Mouse (Mus musculus): ENCODE data around the gene Rnf5. TPM values are rescaled to one million over a fixed set of nuclear protein-coding genes. Genes with fewer than 3 reads are reported as not detected.
A peak's percentile ranks its signal among the peaks of the same experiment; 100 is the strongest.

Gene Rnf5
- polyA plus RNA-seq, 1 experiment from 2014 or later, result 197 TPM

GRCm38 (mm10) chr17:34627093-34627942 lies 23.8 kb upstream of the Rnf5 start:
- Histone ChIP-seq H3K4me3 (ENCODE audit: low read length) (peak overlapping the region; percentile 78), H3K4me1 (ENCODE audit: control insufficient read depth, insufficient read depth, low read length) (peaks cover 35% of the 10 kb centered on the region), H3K9ac (ENCODE audit: low read depth, low read length) (peak overlapping the region; percentile 75), H3K4me2 (ENCODE audit: low read depth, low read length) (peak overlapping the region; percentile 74), H3K36me3 (ENCODE audit: control insufficient read depth, insufficient read depth, low read length) (peaks cover 13% of the 10 kb centered on the region; the same call in 1 of the 2 replicates), H3K9me3 (ENCODE audit: control insufficient read depth, low read length) (no peaks in the 10 kb centered on the region), H3K27me3 (replicated peaks; ENCODE audit: control insufficient read depth, insufficient read depth, low read length) (peaks cover 18% of the 10 kb centered on the region), H3K27ac (ENCODE audit: low read length) (peak overlapping the region; percentile 97)
- ATAC-seq, result peak; percentile 80
- WGBS, result 0% methylated on average over 36 of the region's 45 CpGs

DNA sequence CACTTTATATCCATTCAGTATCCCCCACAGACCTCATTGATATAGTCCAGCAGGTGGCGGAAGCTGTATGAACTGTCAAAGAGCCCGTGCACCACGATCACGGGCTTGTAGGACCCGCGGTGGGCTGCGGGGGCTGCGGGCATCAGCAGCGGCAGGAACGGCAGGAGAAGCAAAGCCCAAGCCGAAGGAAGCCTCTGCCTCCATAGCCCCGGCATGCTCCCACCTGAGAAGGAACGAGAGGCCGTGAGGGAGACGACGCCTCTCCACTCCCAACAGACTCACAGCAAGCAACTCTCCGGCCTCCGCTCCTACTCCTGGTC lies 23.2 kb upstream of the Rnf5 start:
- Histone ChIP-seq H3K27me3 (replicated peaks; ENCODE audit: control insufficient read depth, insufficient read depth, low read length) (peaks cover 17% of the 10 kb centered on the region), H3K4me2 (ENCODE audit: low read depth, low read length) (peak overlapping the region; percentile 74), H3K9me3 (ENCODE audit: control insufficient read depth, low read length) (no peaks in the 10 kb centered on the region), H3K4me1 (ENCODE audit: control insufficient read depth, insufficient read depth, low read length) (peaks cover 33% of the 10 kb centered on the region), H3K36me3 (ENCODE audit: control insufficient read depth, insufficient read depth, low read length) (peaks cover 13% of the 10 kb centered on the region; the same call in 1 of the 2 replicates), H3K9ac (ENCODE audit: low read depth, low read length) (peak overlapping the region; percentile 75), H3K27ac (ENCODE audit: low read length) (peak overlapping the region; percentile 97), H3K4me3 (ENCODE audit: low read length) (peak overlapping the region; percentile 78)
- peak; percentile 24 for ATAC-seq
- 1% methylated on average over 18 of the region's 18 CpGs for WGBS

GRCm38 (mm10) chr17:34626062-34626772 lies 22.7 kb upstream of the Rnf5 start:
- peaks cover 30% of the 10 kb centered on the region for H3K4me1 ChIP-seq (ENCODE audit: control insufficient read depth, insufficient read depth, low read length)
- H3K9me3 ChIP-seq (ENCODE audit: control insufficient read depth, low read length), result no peaks in the 10 kb centered on the region
- peak overlapping the region; percentile 97 for H3K27ac ChIP-seq (ENCODE audit: low read length)
- WGBS, result 50% methylated on average over 16 of the region's 16 CpGs
- H3K4me2 ChIP-seq (ENCODE audit: low read depth, low read length), result peak overlapping the region; percentile 74
- H3K9ac ChIP-seq (ENCODE audit: low read depth, low read length), result peak overlapping the region; percentile 75
- no peak for ATAC-seq
- peak overlapping the region; percentile 78 for H3K4me3 ChIP-seq (ENCODE audit: low read length)
- H3K27me3 ChIP-seq (replicated peaks; ENCODE audit: control insufficient read depth, insufficient read depth, low read length), result peaks cover 13% of the 10 kb centered on the region
- H3K36me3 ChIP-seq (ENCODE audit: control insufficient read depth, insufficient read depth, low read length), result peaks cover 13% of the 10 kb centered on the region; the same call in 1 of the 2 replicates

- Histone ChIP-seq H3K9ac (ENCODE audit: low read depth, low read length) (no peak overlapping the region), H3K9me3 (ENCODE audit: control insufficient read depth, low read length) (no peaks in the 10 kb centered on the region), H3K4me3 (ENCODE audit: low read length) (no peak overlapping the region), H3K36me3 (ENCODE audit: control insufficient read depth, insufficient read depth, low read length) (peaks cover 13% of the 10 kb centered on the region), H3K27me3 (replicated peaks; ENCODE audit: control insufficient read depth, insufficient read depth, low read length) (peaks cover under 1% of the 10 kb centered on the region), H3K27ac (ENCODE audit: low read length) (no peak overlapping the region), H3K4me1 (ENCODE audit: control insufficient read depth, insufficient read depth, low read length) (peaks cover 22% of the 10 kb centered on the region), H3K4me2 (ENCODE audit: low read depth, low read length) (no peak overlapping the region)
- WGBS, result 97% methylated on average over 3 of the region's 3 CpGs
- ATAC-seq, result no peak
Observed at GRCm38 (mm10) chr17:34624981-34625380, 21.5 kb upstream of the Rnf5 start.

GRCm38 (mm10) chr17:34623161-34623560 lies 19.7 kb upstream of the Rnf5 start:
- H3K27me3 ChIP-seq (replicated peaks; ENCODE audit: control insufficient read depth, insufficient read depth, low read length), result no peaks in the 10 kb centered on the region
- H3K36me3 ChIP-seq (ENCODE audit: control insufficient read depth, insufficient read depth, low read length), result peaks cover 17% of the 10 kb centered on the region
- H3K9ac ChIP-seq (ENCODE audit: low read depth, low read length), result no peak overlapping the region
- ATAC-seq, result no peak
- H3K4me3 ChIP-seq (ENCODE audit: low read length), result no peak overlapping the region
- 84% methylated on average over 9 of the region's 9 CpGs for WGBS
- H3K9me3 ChIP-seq (ENCODE audit: control insufficient read depth, low read length), result no peaks in the 10 kb centered on the region
- peaks cover 7% of the 10 kb centered on the region for H3K4me1 ChIP-seq (ENCODE audit: control insufficient read depth, insufficient read depth, low read length)
- H3K27ac ChIP-seq (ENCODE audit: low read length), result no peak overlapping the region
- no peak overlapping the region for H3K4me2 ChIP-seq (ENCODE audit: low read depth, low read length)

- H3K9ac ChIP-seq (ENCODE audit: low read depth, low read length), result no peak overlapping the region
- H3K4me2 ChIP-seq (ENCODE audit: low read depth, low read length), result no peak overlapping the region
- peaks cover 17% of the 10 kb centered on the region for H3K36me3 ChIP-seq (ENCODE audit: control insufficient read depth, insufficient read depth, low read length)
- no peak overlapping the region for H3K4me3 ChIP-seq (ENCODE audit: low read length)
- peaks cover under 1% of the 10 kb centered on the region; the same call in 1 of the 2 replicates for H3K4me1 ChIP-seq (ENCODE audit: control insufficient read depth, insufficient read depth, low read length)
- no peaks in the 10 kb centered on the region for H3K9me3 ChIP-seq (ENCODE audit: control insufficient read depth, low read length)
- H3K27ac ChIP-seq (ENCODE audit: low read length), result peak overlapping the region; percentile 51
- H3K27me3 ChIP-seq (replicated peaks; ENCODE audit: control insufficient read depth, insufficient read depth, low read length), result no peaks in the 10 kb centered on the region
- 67% methylated on average over 8 of the region's 8 CpGs for WGBS
- 0 out of 2 replicates have a peak, but pooled peaks have one; percentile 23 for ATAC-seq
Observed at GRCm38 (mm10) chr17:34621006-34621405, 17.5 kb upstream of the Rnf5 start.

GRCm38 (mm10) chr17:34618999-34619398 lies 15.5 kb upstream of the Rnf5 start:
- Histone ChIP-seq H3K4me1 (ENCODE audit: control insufficient read depth, insufficient read depth, low read length) (no peaks in the 10 kb centered on the region), H3K27ac (ENCODE audit: low read length) (no peak overlapping the region), H3K36me3 (ENCODE audit: control insufficient read depth, insufficient read depth, low read length) (peaks cover 12% of the 10 kb centered on the region), H3K9me3 (ENCODE audit: control insufficient read depth, low read length) (no peaks in the 10 kb centered on the region), H3K27me3 (replicated peaks; ENCODE audit: control insufficient read depth, insufficient read depth, low read length) (no peaks in the 10 kb centered on the region), H3K9ac (ENCODE audit: low read depth, low read length) (no peak overlapping the region), H3K4me3 (ENCODE audit: low read length) (no peak overlapping the region), H3K4me2 (ENCODE audit: low read depth, low read length) (no peak overlapping the region)
- 13% methylated on average over 6 of the region's 6 CpGs for WGBS
- ATAC-seq, result peak; percentile 45

- no peak for ATAC-seq
- H3K4me3 ChIP-seq (ENCODE audit: low read length), result no peak within 1 kb of the TSS
- H3K4me2 ChIP-seq (ENCODE audit: low read depth, low read length), result no peak within 1 kb of the TSS
- no peaks in the 10 kb centered on the region for H3K27me3 ChIP-seq (replicated peaks; ENCODE audit: control insufficient read depth, insufficient read depth, low read length)
- H3K9ac ChIP-seq (ENCODE audit: low read depth, low read length), result no peak within 1 kb of the TSS
- H3K9me3 ChIP-seq (ENCODE audit: control insufficient read depth, low read length), result no peaks in the 10 kb centered on the region
- H3K36me3 ChIP-seq (ENCODE audit: control insufficient read depth, insufficient read depth, low read length), result peaks cover 9% of the 10 kb centered on the region; the same call in 1 of the 2 replicates
- H3K27ac ChIP-seq (ENCODE audit: low read length), result no peak within 1 kb of the TSS; the same call in 1 of the 2 replicates
- no peaks in the 10 kb centered on the region for H3K4me1 ChIP-seq (ENCODE audit: control insufficient read depth, insufficient read depth, low read length)
- 68% methylated on average over 6 of the region's 6 CpGs for WGBS
Observed at GRCm38 (mm10) chr17:34615871-34616270, 12.4 kb upstream of the Rnf5 start, which contains the start of gene Egfl8. Gene Egfl8, minus strand, starts transcription at chr17:34615971.

GRCm38 (mm10) chr17:34613830-34614229 lies 10.3 kb upstream of the Rnf5 start:
- no peaks in the 10 kb centered on the region for H3K9me3 ChIP-seq (ENCODE audit: control insufficient read depth, low read length)
- no peaks in the 10 kb centered on the region for H3K27me3 ChIP-seq (replicated peaks; ENCODE audit: control insufficient read depth, insufficient read depth, low read length)
- peaks cover 9% of the 10 kb centered on the region; the same call in 1 of the 2 replicates for H3K36me3 ChIP-seq (ENCODE audit: control insufficient read depth, insufficient read depth, low read length)
- H3K27ac ChIP-seq (ENCODE audit: low read length), result no peak overlapping the region
- H3K4me1 ChIP-seq (ENCODE audit: control insufficient read depth, insufficient read depth, low read length), result peaks cover 3% of the 10 kb centered on the region; the same call in 1 of the 2 replicates
- no peak overlapping the region for H3K9ac ChIP-seq (ENCODE audit: low read depth, low read length)
- H3K4me2 ChIP-seq (ENCODE audit: low read depth, low read length), result no peak overlapping the region
- ATAC-seq, result no peak
- 91% methylated on average over 10 of the region's 10 CpGs for WGBS
- no peak overlapping the region for H3K4me3 ChIP-seq (ENCODE audit: low read length)
